Mouse (Mus musculus): ENCODE results near the gene Slc38a6. TPM values are rescaled to one million over a fixed set of nuclear protein-coding genes. Genes with fewer than 3 reads are reported as not detected.

The Slc38a6 gene
- polyA plus RNA-seq, 1 experiment from 2014 or later = 10.0 TPM

DNA sequence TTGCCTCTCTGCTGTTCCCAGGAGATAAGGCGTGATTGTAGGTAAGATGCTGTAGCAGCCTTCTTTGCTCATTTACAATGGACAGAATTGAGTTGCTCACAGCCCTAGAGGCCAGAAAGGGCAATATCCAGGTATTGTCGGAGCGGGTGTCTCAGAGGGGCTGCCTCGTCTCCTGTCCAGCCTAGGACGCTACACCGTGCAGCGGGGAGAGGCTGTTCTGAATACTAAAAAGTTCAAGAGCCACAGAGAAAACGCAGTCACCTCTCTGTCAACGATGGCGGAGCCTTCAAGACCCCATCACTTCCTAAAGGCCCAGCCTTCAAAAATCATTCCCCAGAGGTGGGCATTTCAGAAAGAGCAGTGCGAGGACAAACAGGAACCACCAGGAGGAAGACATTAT lies 74.6 kb downstream of the Slc38a6 start:
- Histone ChIP-seq H3K4me1 (no peaks in the 10 kb centered on the region), H3K9ac (no peak overlapping the region), H3K27me3 (replicated peaks) (no peaks in the 10 kb centered on the region), H3K27ac (no peak overlapping the region), H3K36me3 (no peaks in the 10 kb centered on the region), H3K4me2 (replicated peaks) (no peak overlapping the region), H3K9me3 (no peaks in the 10 kb centered on the region), H3K4me3 (no peak overlapping the region)
- ATAC-seq (ENCODE audit: low FRiP score, low read depth) = no peak
- 69% methylated on average over 11 of the region's 11 CpGs for WGBS

DNA sequence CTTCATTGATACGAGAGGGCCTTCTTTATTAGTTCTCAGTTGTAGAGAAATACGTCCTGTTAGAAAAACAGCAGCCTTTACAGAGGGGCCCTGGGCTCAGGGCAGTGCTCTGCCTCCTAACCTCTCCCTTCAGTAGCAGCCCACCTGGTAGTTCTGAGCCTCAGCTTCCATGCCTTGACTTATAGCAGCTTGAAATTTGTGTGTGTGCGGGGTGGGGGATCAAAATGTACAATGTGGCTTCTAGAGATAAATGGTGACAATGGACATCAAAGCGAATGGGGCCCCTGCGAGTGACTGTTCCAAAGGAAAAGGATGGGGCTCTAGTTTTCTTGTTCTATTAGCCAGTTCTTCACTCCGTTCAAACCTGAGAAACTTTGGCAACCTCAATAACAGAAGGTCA lies 76.8 kb downstream of the Slc38a6 start:
- H3K27ac ChIP-seq = no peak overlapping the region
- H3K4me2 ChIP-seq (replicated peaks) = no peak overlapping the region
- H3K4me1 ChIP-seq = peaks cover 8% of the 10 kb centered on the region
- 89% methylated on average over 6 of the region's 6 CpGs for WGBS
- no peak for ATAC-seq (ENCODE audit: low FRiP score, low read depth)
- H3K9ac ChIP-seq = no peak overlapping the region
- no peaks in the 10 kb centered on the region for H3K36me3 ChIP-seq
- no peaks in the 10 kb centered on the region for H3K27me3 ChIP-seq (replicated peaks)
- no peak overlapping the region for H3K4me3 ChIP-seq
- no peaks in the 10 kb centered on the region for H3K9me3 ChIP-seq

DNA sequence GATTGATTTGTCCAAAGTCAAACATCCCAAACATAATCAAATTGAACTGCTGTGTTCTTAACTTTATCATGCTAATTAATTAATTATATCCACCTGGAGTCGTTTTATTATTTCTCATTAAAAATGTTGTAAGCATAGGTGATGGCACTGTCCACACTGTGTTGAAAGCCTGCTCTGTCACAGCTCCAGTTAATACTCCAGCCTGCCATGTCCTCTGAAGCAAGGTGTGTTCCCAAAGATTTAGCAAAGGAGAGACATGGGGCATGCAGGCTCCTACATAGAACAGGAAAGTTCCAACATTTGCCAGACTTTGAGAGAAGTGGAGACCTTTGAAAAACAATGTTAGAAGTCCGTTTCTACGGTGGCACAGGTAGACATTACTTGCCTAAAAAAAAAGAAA lies 77.4 kb downstream of the Slc38a6 start:
- H3K4me2 ChIP-seq (replicated peaks) = no peak overlapping the region
- ATAC-seq (ENCODE audit: low FRiP score, low read depth) = no peak
- no peak overlapping the region for H3K27ac ChIP-seq
- H3K9me3 ChIP-seq = no peaks in the 10 kb centered on the region
- peaks cover 8% of the 10 kb centered on the region for H3K4me1 ChIP-seq
- 92% methylated on average over 3 of the region's 3 CpGs for WGBS
- no peaks in the 10 kb centered on the region for H3K36me3 ChIP-seq
- H3K4me3 ChIP-seq = no peak overlapping the region
- no peaks in the 10 kb centered on the region for H3K27me3 ChIP-seq (replicated peaks)
- H3K9ac ChIP-seq = no peak overlapping the region

DNA sequence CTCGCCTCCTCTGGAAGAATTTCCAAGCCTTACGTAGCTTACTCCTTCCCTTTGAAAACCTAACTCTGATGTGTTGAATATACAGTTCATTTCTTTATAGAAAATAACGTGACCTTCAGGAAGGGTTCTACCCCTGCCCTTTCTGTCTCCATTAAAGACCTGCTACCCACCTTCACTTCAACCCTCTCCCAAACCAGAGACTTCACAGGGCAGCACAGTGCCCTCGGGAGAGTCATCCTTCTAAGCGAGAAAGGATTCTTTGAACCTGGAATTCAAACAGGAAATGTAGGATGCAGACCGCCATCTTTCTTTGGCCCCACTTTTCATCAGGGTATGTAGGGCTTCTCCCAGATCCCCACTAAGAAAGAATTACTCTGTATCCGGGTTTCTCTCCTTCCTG lies 80.0 kb downstream of the Slc38a6 start:
- Histone ChIP-seq H3K36me3 (no peaks in the 10 kb centered on the region), H3K9me3 (no peaks in the 10 kb centered on the region), H3K27me3 (replicated peaks) (no peaks in the 10 kb centered on the region), H3K9ac (no peak overlapping the region), H3K4me3 (no peak overlapping the region), H3K27ac (no peak overlapping the region), H3K4me1 (peaks cover 8% of the 10 kb centered on the region), H3K4me2 (replicated peaks) (no peak overlapping the region)
- WGBS = 89% methylated on average over 7 of the region's 7 CpGs
- ATAC-seq (ENCODE audit: low FRiP score, low read depth) = no peak

DNA sequence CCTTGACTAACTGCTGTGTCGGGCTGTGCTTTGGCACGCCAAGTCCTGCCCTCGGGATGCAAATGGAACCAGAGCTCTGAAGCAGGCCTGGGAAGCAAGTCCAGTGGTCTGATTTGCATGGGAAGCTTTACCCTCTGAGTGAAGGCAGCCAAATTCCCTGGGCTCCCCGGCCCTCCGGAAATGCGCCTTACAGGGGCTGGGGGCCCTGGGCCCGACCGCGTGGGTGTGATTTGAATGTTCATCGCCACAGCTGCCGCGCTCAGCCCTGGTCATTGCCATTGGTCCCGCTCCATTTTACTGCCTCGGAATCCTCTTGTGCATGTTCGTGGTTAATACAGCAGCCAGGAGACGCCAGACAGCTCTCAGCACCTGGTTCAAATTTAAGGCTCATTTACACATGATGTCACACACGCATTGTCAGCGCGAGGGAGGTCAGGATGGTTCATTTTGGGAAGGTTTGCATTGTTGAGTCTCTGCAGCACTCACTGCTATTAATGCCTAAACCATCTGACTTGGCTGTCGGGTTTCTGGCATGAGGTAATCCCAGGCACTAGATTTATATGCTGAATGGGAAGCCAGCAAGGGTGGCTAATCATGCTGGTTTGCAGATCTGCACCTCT lies 81.0 kb downstream of the Slc38a6 start:
- H3K4me1 ChIP-seq = peaks cover 8% of the 10 kb centered on the region
- H3K4me3 ChIP-seq = no peak overlapping the region
- 22% methylated on average over 20 of the region's 20 CpGs for WGBS
- no peak overlapping the region for H3K27ac ChIP-seq
- peak overlapping the region; percentile 42 for H3K4me2 ChIP-seq (replicated peaks)
- no peaks in the 10 kb centered on the region for H3K9me3 ChIP-seq
- H3K27me3 ChIP-seq (replicated peaks) = no peaks in the 10 kb centered on the region
- ATAC-seq (ENCODE audit: low FRiP score, low read depth) = peak; percentile 65
- no peak overlapping the region for H3K9ac ChIP-seq
- no peaks in the 10 kb centered on the region for H3K36me3 ChIP-seq

DNA sequence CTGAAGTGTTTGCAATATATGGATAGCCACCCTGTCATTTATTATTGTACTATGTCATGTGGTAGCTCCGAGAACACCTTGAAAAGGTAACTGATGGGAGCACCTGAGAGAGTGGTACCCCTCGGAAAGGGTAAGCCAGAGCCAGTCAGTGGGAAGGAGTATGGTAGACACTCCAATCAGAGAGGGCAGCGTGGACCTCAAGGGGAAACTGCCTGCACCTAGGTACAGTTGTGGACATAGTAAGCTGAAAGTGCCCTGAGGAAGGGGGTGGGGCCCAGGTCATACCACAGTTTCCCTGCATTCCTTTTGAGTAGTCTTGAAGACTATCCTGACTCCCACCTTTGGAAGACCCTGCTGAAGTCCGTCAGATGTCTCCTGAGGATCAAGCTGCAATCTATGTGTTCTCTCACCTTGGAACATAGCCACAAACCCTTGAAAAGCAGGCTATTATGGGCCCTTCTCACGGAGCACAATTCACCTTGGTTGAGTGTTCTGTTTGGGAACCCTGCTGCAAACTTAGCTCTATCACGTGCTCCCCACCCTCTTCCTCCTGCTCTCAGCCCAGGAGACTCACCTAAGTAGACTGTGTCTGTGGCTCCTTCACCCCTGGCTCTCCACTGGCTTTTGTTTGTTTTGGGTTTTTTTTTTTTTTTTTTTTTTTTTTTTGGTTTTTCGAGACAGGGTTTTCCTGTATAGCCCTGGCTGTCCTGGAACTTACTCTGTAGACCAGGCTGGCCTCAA lies 82.5 kb downstream of the Slc38a6 start:
- no peak overlapping the region for H3K27ac ChIP-seq
- H3K4me2 ChIP-seq (replicated peaks) = no peak overlapping the region
- no peaks in the 10 kb centered on the region for H3K9me3 ChIP-seq
- peaks cover 8% of the 10 kb centered on the region for H3K4me1 ChIP-seq
- H3K9ac ChIP-seq = no peak overlapping the region
- H3K36me3 ChIP-seq = no peaks in the 10 kb centered on the region
- no peaks in the 10 kb centered on the region for H3K27me3 ChIP-seq (replicated peaks)
- no peak overlapping the region for H3K4me3 ChIP-seq
- no peak for ATAC-seq (ENCODE audit: low FRiP score, low read depth)
- 92% methylated on average over 6 of the region's 7 CpGs for WGBS

DNA sequence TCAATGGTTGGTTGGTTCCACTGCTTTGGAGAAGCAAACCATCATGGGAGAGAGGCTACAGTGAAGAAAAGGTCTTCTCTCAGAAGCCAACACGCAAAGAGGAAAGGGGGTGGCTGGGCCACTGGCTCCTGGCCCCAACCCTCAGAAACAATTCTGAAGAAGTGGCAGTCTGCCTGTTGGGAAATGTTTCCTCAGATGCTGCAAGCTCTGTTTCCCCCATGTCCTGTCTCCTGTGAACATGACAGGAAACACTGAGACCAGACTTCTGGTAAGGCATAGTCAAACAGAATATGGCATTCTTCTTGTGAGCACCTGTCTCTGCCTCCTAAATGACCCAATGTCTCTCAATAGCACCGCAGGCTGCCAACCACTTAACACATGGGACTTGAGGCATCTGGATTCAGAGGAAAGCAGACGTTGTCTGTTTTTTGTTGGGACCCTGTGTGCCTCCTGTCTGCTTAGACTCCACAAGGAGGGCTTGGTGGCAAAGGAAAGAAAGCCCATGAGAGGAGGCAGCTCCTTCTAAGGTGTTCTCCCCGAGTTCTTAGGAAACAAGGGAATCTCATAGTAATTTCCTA lies 83.9 kb downstream of the Slc38a6 start:
- no peak overlapping the region for H3K27ac ChIP-seq
- H3K36me3 ChIP-seq = no peaks in the 10 kb centered on the region
- H3K4me3 ChIP-seq = no peak overlapping the region
- 75% methylated on average over 4 of the region's 4 CpGs for WGBS
- no peak overlapping the region for H3K4me2 ChIP-seq (replicated peaks)
- no peak for ATAC-seq (ENCODE audit: low FRiP score, low read depth)
- H3K27me3 ChIP-seq (replicated peaks) = no peaks in the 10 kb centered on the region
- peaks cover 8% of the 10 kb centered on the region for H3K4me1 ChIP-seq
- H3K9ac ChIP-seq = no peak overlapping the region
- H3K9me3 ChIP-seq = no peaks in the 10 kb centered on the region

DNA sequence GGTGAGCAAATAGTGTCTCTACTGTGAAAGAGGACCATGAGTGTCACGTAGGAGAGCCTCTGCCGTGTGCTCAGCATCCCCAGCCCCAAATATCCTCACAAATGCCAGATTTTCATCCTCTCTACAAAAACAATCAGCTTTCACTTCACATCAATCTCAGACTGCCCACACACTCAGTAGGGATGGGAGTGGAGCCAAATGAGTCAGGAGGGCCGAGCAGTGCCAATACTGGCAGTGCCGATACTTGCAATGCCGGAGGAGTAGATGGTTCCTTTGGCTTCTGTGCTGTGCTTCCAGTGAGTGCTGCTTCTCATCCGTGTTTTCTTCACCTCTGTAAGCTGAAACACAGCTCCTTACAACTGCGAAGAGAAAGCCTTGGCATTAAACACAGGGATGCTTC lies 84.6 kb downstream of the Slc38a6 start:
- no peak for ATAC-seq (ENCODE audit: low FRiP score, low read depth)
- Histone ChIP-seq H3K36me3 (no peaks in the 10 kb centered on the region), H3K27me3 (replicated peaks) (no peaks in the 10 kb centered on the region), H3K9me3 (no peaks in the 10 kb centered on the region), H3K4me3 (no peak overlapping the region), H3K4me2 (replicated peaks) (no peak overlapping the region), H3K4me1 (peaks cover 8% of the 10 kb centered on the region), H3K9ac (no peak overlapping the region), H3K27ac (no peak overlapping the region)
- WGBS = 86% methylated on average over 7 of the region's 7 CpGs

DNA sequence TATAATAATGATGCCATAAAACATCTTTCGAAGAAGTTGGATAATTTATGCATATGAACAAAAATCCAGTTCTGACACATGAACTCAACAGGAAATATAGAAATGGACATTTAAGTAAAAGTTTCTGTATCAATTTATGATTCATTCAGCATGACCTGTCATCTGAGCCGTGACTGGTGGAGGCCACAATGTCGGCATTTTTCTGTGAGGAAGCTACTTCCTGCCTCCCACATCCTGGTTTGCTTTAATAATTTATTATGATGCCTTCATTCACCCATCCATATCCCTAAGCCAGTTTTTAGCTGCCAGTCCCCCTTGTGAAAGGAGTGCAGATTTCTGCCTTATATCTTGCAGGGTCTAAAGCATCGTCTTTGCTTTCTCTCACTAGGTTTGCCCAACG lies 91.4 kb downstream of the Slc38a6 start:
- Histone ChIP-seq H3K4me1 (peaks cover 4% of the 10 kb centered on the region; the same call in 1 of the 2 replicates), H3K27me3 (replicated peaks) (no peaks in the 10 kb centered on the region), H3K27ac (no peak overlapping the region), H3K4me3 (no peak overlapping the region), H3K9me3 (no peaks in the 10 kb centered on the region), H3K9ac (no peak overlapping the region), H3K36me3 (no peaks in the 10 kb centered on the region), H3K4me2 (replicated peaks) (no peak overlapping the region)
- WGBS = 90% methylated on average over 5 of the region's 5 CpGs
- ATAC-seq (ENCODE audit: low FRiP score, low read depth) = no peak

DNA sequence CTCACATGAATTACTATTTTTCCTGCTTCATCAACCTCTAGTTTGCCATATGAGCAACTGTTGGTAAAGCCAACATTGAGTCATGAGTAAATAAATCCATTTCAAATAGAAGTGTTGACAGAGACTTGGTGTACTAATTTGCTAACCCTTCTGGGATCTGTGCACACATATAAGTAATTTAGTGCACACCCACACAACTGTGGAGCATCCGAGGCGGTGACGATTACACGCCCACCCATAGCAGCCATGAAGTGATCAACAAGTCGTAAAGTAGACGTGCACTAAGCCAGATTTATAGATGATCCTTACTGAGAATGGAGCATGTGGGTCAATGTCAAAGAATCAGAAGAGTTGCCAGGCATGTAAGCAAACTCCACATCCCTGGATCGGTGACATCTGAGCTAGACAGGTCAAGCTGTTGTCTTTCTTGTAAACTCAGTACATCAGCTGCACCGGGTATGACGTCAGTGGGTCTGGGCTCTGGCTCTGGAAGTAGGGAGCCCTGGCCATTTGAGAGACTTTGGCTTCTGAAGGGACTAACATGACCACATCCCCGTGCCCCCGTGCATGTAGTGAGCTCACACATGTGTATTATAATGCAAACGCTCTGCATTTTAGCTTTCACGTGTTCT lies 92.3 kb downstream of the Slc38a6 start:
- no peaks in the 10 kb centered on the region for H3K9me3 ChIP-seq
- H3K9ac ChIP-seq = no peak overlapping the region
- ATAC-seq (ENCODE audit: low FRiP score, low read depth) = no peak
- no peak overlapping the region for H3K4me3 ChIP-seq
- 88% methylated on average over 13 of the region's 13 CpGs for WGBS
- no peaks in the 10 kb centered on the region for H3K27me3 ChIP-seq (replicated peaks)
- H3K4me2 ChIP-seq (replicated peaks) = no peak overlapping the region
- no peak overlapping the region for H3K27ac ChIP-seq
- peaks cover 10% of the 10 kb centered on the region; the same call in 1 of the 2 replicates for H3K4me1 ChIP-seq
- no peaks in the 10 kb centered on the region for H3K36me3 ChIP-seq

DNA sequence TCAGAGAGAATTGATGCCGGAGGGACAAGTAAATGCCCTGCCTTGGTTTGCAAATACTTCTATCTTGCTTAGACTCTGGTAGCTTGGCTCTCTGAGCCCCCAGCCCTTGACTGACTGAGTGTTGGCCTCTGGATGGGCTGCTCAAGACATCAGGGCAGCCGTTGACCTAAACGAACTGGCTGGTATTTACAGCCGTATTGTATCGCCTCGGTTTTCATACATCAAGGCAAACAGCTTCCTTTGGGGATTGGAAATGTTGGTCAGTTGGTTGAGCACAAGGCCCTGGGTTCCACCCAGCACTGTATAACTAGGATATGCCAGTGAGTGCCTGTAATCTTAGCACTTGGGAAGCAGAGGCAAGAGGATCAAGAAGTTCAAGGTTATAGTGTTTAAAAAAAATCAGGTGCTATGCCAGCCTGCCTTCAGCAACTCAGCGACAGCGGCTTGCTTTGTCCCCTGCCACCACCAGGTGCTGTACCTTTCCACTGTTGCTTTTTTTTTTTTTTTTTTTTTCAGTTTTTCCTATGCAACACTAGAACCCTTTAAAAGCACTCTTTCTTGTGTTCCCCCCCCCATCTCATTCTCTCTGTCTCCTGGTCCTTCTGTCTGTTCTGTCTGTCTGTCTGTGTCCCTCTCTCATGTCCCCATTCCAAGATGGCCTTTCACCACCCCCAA lies 94.2 kb downstream of the Slc38a6 start:
- Histone ChIP-seq H3K36me3 (no peaks in the 10 kb centered on the region), H3K9me3 (no peaks in the 10 kb centered on the region), H3K4me3 (no peak overlapping the region), H3K4me1 (peaks cover 10% of the 10 kb centered on the region; the same call in 1 of the 2 replicates), H3K9ac (no peak overlapping the region), H3K4me2 (replicated peaks) (no peak overlapping the region), H3K27ac (no peak overlapping the region), H3K27me3 (replicated peaks) (no peaks in the 10 kb centered on the region)
- no peak for ATAC-seq (ENCODE audit: low FRiP score, low read depth)
- WGBS = 74% methylated on average over 8 of the region's 8 CpGs

DNA sequence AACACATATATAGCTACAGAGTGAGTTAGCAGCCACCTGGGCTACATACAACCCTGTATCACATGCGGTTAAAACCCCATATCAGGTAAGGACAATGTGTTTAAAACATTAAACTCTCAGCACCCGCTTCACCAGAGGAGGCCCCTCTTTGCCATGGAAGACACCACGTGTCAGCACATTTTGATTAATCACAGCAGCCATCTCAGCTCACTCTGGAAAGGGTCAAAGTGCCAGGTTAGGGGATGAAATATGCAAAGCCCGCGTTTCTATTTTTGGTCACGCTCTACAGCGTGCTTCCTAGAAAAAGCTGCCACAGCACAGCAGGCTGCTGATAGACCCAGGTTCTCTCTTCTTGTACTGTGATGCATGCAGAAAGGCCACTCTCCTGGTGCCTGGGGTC lies 94.9 kb downstream of the Slc38a6 start:
- ATAC-seq (ENCODE audit: low FRiP score, low read depth) = no peak
- H3K4me1 ChIP-seq = peaks cover 10% of the 10 kb centered on the region; the same call in 1 of the 2 replicates
- 67% methylated on average over 7 of the region's 7 CpGs for WGBS
- no peaks in the 10 kb centered on the region for H3K9me3 ChIP-seq
- no peak overlapping the region for H3K4me3 ChIP-seq
- H3K4me2 ChIP-seq (replicated peaks) = no peak overlapping the region
- no peaks in the 10 kb centered on the region for H3K36me3 ChIP-seq
- no peak overlapping the region for H3K9ac ChIP-seq
- H3K27me3 ChIP-seq (replicated peaks) = no peaks in the 10 kb centered on the region
- H3K27ac ChIP-seq = no peak overlapping the region

Data from neural tube, embryonic 12.5 days (tissue).